Mouse (Mus musculus): ENCODE measurements around the gene Olfr60. TPM values are rescaled to one million over a fixed set of nuclear protein-coding genes. Genes with fewer than 3 reads are reported as not detected.

The Olfr60 gene
- total RNA-seq (2012; rRNA removed), result not detected in 2 replicates

GRCm38 (mm10) chr7:140361571-140361970 lies at the start of gene Olfr60:
TSS of gene Olfr60 (minus strand) at chr7:140361671.
- DNase-seq (ENCODE audit: low read depth, low spot score), result no peak
- Histone ChIP-seq H3K9me3 (ENCODE audit: control insufficient read depth, insufficient read depth, low read depth, low read length) (no peaks in the 10 kb centered on the region), H3K36me3 (ENCODE audit: control insufficient read depth, insufficient read depth, low read length, poor library complexity, severe bottlenecking) (no peaks in the 10 kb centered on the region), H3K27ac (ENCODE audit: insufficient read depth, low read depth, low read length, poor library complexity, severe bottlenecking) (no peak within 1 kb of the TSS), H3K9ac (ENCODE audit: insufficient read depth, low read depth, low read length, poor library complexity, severe bottlenecking) (no peak within 1 kb of the TSS), H3K4me3 (ENCODE audit: insufficient read depth in 1 of 2, low read depth in 1 of 2, low read length in 2 of 2, poor library complexity in 1 of 2, severe bottlenecking in 1 of 2) (no peak within 1 kb of the TSS), H3K4me1 (ENCODE audit: control insufficient read depth in 2 of 2, insufficient read depth in 2 of 2, low read length in 2 of 2, poor library complexity in 1 of 2) (no peaks in the 10 kb centered on the region)
- no peak for TF ChIP-seq ZNF384 (IDR thresholded peaks at IDR 0.05; ENCODE audit: low read depth, low read length)
- in situ Hi-C loops (cut with MboI; ENCODE audit: low sequenced_read_pairs in 2 of 2, unreplicated experiment in 2 of 2), result no loop called here

GRCm38 (mm10) chr7:140402818-140403217 lies 41.3 kb upstream of the Olfr60 start, which contains the start of gene Olfr531:
TSS of gene Olfr531 (minus strand) at chr7:140402918.
- DNase-seq (ENCODE audit: low read depth, low spot score), result no peak
- no peaks in the 10 kb centered on the region for H3K36me3 ChIP-seq (ENCODE audit: control insufficient read depth, insufficient read depth, low read length, poor library complexity, severe bottlenecking)
- TF ChIP-seq HCFC1 (IDR thresholded peaks at IDR 0.05; ENCODE audit: borderline replicate concordance, insufficient read depth, low read length), result no peak
- TF ChIP-seq MAFK (IDR thresholded peaks at IDR 0.05; ENCODE audit: insufficient read depth, low read depth, low read length), result no peak
- TF ChIP-seq CHD2 (IDR thresholded peaks at IDR 0.05; ENCODE audit: low read depth, low read length), result no peak
- no peak for TF ChIP-seq ZNF384 (IDR thresholded peaks at IDR 0.05; ENCODE audit: low read depth, low read length)
- TF ChIP-seq ZC3H11A (IDR thresholded peaks at IDR 0.05; ENCODE audit: borderline replicate concordance, low read depth, low read length), result no peak
- in situ Hi-C loops (cut with MboI; ENCODE audit: low sequenced_read_pairs in 2 of 2, unreplicated experiment in 2 of 2), result no loop called here
- no peaks in the 10 kb centered on the region for H3K9me3 ChIP-seq (ENCODE audit: control insufficient read depth, insufficient read depth, low read depth, low read length)
- no peaks in the 10 kb centered on the region for H3K4me1 ChIP-seq (ENCODE audit: control insufficient read depth in 2 of 2, insufficient read depth in 2 of 2, low read length in 2 of 2, poor library complexity in 1 of 2)
- no peak within 1 kb of the TSS for H3K9ac ChIP-seq (ENCODE audit: insufficient read depth, low read depth, low read length, poor library complexity, severe bottlenecking)
- no peak within 1 kb of the TSS for H3K27ac ChIP-seq (ENCODE audit: insufficient read depth, low read depth, low read length, poor library complexity, severe bottlenecking)
- H3K4me3 ChIP-seq (ENCODE audit: insufficient read depth in 1 of 2, low read depth in 1 of 2, low read length in 2 of 2, poor library complexity in 1 of 2, severe bottlenecking in 1 of 2), result no peak within 1 kb of the TSS

- no peak for DNase-seq (ENCODE audit: low read depth, low spot score)
- no peaks in the 10 kb centered on the region for H3K9me3 ChIP-seq (ENCODE audit: control insufficient read depth, insufficient read depth, low read depth, low read length)
- H3K27ac ChIP-seq (ENCODE audit: insufficient read depth, low read depth, low read length, poor library complexity, severe bottlenecking), result no peak overlapping the region
- H3K4me1 ChIP-seq (ENCODE audit: control insufficient read depth in 2 of 2, insufficient read depth in 2 of 2, low read length in 2 of 2, poor library complexity in 1 of 2), result no peaks in the 10 kb centered on the region
- H3K36me3 ChIP-seq (ENCODE audit: control insufficient read depth, insufficient read depth, low read length, poor library complexity, severe bottlenecking), result no peaks in the 10 kb centered on the region
- in situ Hi-C loops (cut with MboI; ENCODE audit: low sequenced_read_pairs in 2 of 2, unreplicated experiment in 2 of 2), result no loop called here
- TF ChIP-seq HCFC1 (IDR thresholded peaks at IDR 0.05; ENCODE audit: borderline replicate concordance, insufficient read depth, low read length) (no peak), CHD2 (IDR thresholded peaks at IDR 0.05; ENCODE audit: low read depth, low read length) (no peak), ZNF384 (IDR thresholded peaks at IDR 0.05; ENCODE audit: low read depth, low read length) (no peak)
- no peak overlapping the region for H3K4me3 ChIP-seq (ENCODE audit: insufficient read depth in 1 of 2, low read depth in 1 of 2, low read length in 2 of 2, poor library complexity in 1 of 2, severe bottlenecking in 1 of 2)
- no peak overlapping the region for H3K9ac ChIP-seq (ENCODE audit: insufficient read depth, low read depth, low read length, poor library complexity, severe bottlenecking)
Observed at GRCm38 (mm10) chr7:140376911-140377310, 15.4 kb upstream of the Olfr60 start.

- no peaks in the 10 kb centered on the region for H3K36me3 ChIP-seq (ENCODE audit: control insufficient read depth, insufficient read depth, low read length, poor library complexity, severe bottlenecking)
- in situ Hi-C loops (cut with MboI; ENCODE audit: low sequenced_read_pairs in 2 of 2, unreplicated experiment in 2 of 2), result no loop called here
- TF ChIP-seq MAFK (IDR thresholded peaks at IDR 0.05; ENCODE audit: insufficient read depth, low read depth, low read length) (no peak), ZC3H11A (IDR thresholded peaks at IDR 0.05; ENCODE audit: borderline replicate concordance, low read depth, low read length) (no peak), CHD2 (IDR thresholded peaks at IDR 0.05; ENCODE audit: low read depth, low read length) (no peak), ZNF384 (IDR thresholded peaks at IDR 0.05; ENCODE audit: low read depth, low read length) (no peak), HCFC1 (IDR thresholded peaks at IDR 0.05; ENCODE audit: borderline replicate concordance, insufficient read depth, low read length) (no peak)
- no peaks in the 10 kb centered on the region for H3K4me1 ChIP-seq (ENCODE audit: control insufficient read depth in 2 of 2, insufficient read depth in 2 of 2, low read length in 2 of 2, poor library complexity in 1 of 2)
- H3K9ac ChIP-seq (ENCODE audit: insufficient read depth, low read depth, low read length, poor library complexity, severe bottlenecking), result no peak within 1 kb of the TSS
- no peak for DNase-seq (ENCODE audit: low read depth, low spot score)
- H3K9me3 ChIP-seq (ENCODE audit: control insufficient read depth, insufficient read depth, low read depth, low read length), result no peaks in the 10 kb centered on the region
- no peak within 1 kb of the TSS for H3K27ac ChIP-seq (ENCODE audit: insufficient read depth, low read depth, low read length, poor library complexity, severe bottlenecking)
- no peak within 1 kb of the TSS for H3K4me3 ChIP-seq (ENCODE audit: insufficient read depth in 1 of 2, low read depth in 1 of 2, low read length in 2 of 2, poor library complexity in 1 of 2, severe bottlenecking in 1 of 2)
Observed at GRCm38 (mm10) chr7:140376231-140376630, 14.8 kb upstream of the Olfr60 start, which contains the start of gene Olfr530. TSS of gene Olfr530 (minus strand) at chr7:140376331.

GRCm38 (mm10) chr7:140374300-140374699 lies 12.8 kb upstream of the Olfr60 start:
- TF ChIP-seq CHD2 (IDR thresholded peaks at IDR 0.05; ENCODE audit: low read depth, low read length) (no peak), MAFK (IDR thresholded peaks at IDR 0.05; ENCODE audit: insufficient read depth, low read depth, low read length) (no peak), ZC3H11A (IDR thresholded peaks at IDR 0.05; ENCODE audit: borderline replicate concordance, low read depth, low read length) (no peak), ZNF384 (IDR thresholded peaks at IDR 0.05; ENCODE audit: low read depth, low read length) (no peak), HCFC1 (IDR thresholded peaks at IDR 0.05; ENCODE audit: borderline replicate concordance, insufficient read depth, low read length) (no peak)
- in situ Hi-C loops (cut with MboI; ENCODE audit: low sequenced_read_pairs in 2 of 2, unreplicated experiment in 2 of 2), result no loop called here
- Histone ChIP-seq H3K9me3 (ENCODE audit: control insufficient read depth, insufficient read depth, low read depth, low read length) (no peaks in the 10 kb centered on the region), H3K36me3 (ENCODE audit: control insufficient read depth, insufficient read depth, low read length, poor library complexity, severe bottlenecking) (no peaks in the 10 kb centered on the region), H3K27ac (ENCODE audit: insufficient read depth, low read depth, low read length, poor library complexity, severe bottlenecking) (no peak overlapping the region), H3K4me1 (ENCODE audit: control insufficient read depth in 2 of 2, insufficient read depth in 2 of 2, low read length in 2 of 2, poor library complexity in 1 of 2) (no peaks in the 10 kb centered on the region), H3K4me3 (ENCODE audit: insufficient read depth in 1 of 2, low read depth in 1 of 2, low read length in 2 of 2, poor library complexity in 1 of 2, severe bottlenecking in 1 of 2) (no peak overlapping the region), H3K9ac (ENCODE audit: insufficient read depth, low read depth, low read length, poor library complexity, severe bottlenecking) (no peak overlapping the region)
- DNase-seq (ENCODE audit: low read depth, low spot score), result no peak

All from ES-E14 (cell line).